Mouse (Mus musculus): ENCODE measurements around the gene Fitm1. TPM values are rescaled to one million over a fixed set of nuclear protein-coding genes. Genes with fewer than 3 reads are reported as not detected.

Fitm1 gene
- total RNA-seq, 2 experiments from 2014 or later, result not detected

DNA sequence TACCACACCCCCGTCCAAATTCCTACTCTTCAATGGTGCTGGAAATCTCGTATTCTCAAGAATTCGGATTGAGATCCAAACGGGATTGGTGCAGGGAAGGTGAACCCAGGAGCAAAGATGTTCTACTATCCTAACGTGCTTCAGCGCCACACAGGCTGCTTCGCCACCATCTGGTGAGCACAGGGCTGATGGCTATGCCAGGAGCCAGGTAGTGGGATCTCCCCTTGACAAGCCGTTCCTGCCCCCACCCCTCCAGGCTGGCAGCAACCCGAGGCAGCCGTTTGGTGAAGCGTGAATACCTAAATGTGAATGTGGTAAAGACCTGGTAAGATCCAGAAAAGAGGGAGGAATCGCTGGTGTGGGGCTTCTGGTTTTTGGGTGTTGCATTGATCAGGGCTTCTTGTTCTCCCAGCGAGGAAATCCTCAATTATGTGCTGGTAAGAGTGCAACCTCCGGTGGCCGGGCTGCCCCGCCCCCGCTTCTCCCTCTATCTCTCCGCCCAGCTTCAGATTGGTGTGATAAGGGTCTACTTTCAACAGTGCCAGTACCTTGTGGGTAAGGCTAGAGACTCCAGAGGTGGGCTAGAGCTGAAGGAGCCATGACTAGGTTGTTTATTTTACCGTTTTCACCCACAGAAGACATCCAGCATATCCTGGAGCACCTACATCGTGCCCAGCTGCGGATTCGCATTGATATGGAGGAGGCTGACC, 43.2 kb downstream of the Fitm1 start:
- intact Hi-C loops (cut with DNase I), result no loop called here
- no peak for DNase-seq (ENCODE audit: low spot score in 2 of 2)

Other genes with a start within 250 kb of the Fitm1 start
- gene Dhrs4, start 96.9 kb upstream of the Fitm1 start, total RNA-seq (2021), result 10 to 100 TPM; 15.2 to 15.4 TPM
- gene Carmil3, start 85.0 kb upstream of the Fitm1 start, total RNA-seq (2021), result 10 to 100 TPM; 46.6 to 46.9 TPM
- gene Cpne6, start 65.2 kb upstream of the Fitm1 start, total RNA-seq (2021), result 100 to 1,000 TPM; 180 to 216 TPM
- 1 to 10 TPM in 1 of 2 experiments, under 1 TPM in 1; 0.34 to 1.2 TPM for gene Nrl, start 50.6 kb upstream of the Fitm1 start, total RNA-seq (2021)
- 10 to 100 TPM; 20.2 to 25.3 TPM for gene Pck2, start 35.4 kb upstream of the Fitm1 start, total RNA-seq (2021)
- gene Dcaf11, start 15.6 kb upstream of the Fitm1 start, total RNA-seq (2021), result 10 to 100 TPM; 73.1 to 77.7 TPM
- gene A730061H03Rik, start 15.2 kb upstream of the Fitm1 start, total RNA-seq (2021), result under 1 TPM in 1 of 2 experiments, not detected in 1; 0.89 TPM
- gene Psme1, start 2.5 kb downstream of the Fitm1 start, total RNA-seq (2021), result 10 to 100 TPM; 39.4 to 45.3 TPM
- gene Emc9, start 9.7 kb downstream of the Fitm1 start, total RNA-seq (2021), result 10 to 100 TPM; 38.1 to 41.5 TPM
- gene Psme2, start 15.5 kb downstream of the Fitm1 start, total RNA-seq (2021), result 10 to 100 TPM; 35.2 to 47.9 TPM
- gene Rnf31, start 16.1 kb downstream of the Fitm1 start, total RNA-seq (2021), result 10 to 100 TPM; 27.6 to 31.7 TPM
- 10 to 100 TPM in 1 of 2 experiments, 1 to 10 TPM in 1; 9.9 to 12.3 TPM for gene Irf9, start 28.0 kb downstream of the Fitm1 start, total RNA-seq (2021)
- 1 to 10 TPM; 2.2 to 3.7 TPM for gene Rec8, start 42.4 kb downstream of the Fitm1 start, total RNA-seq (2021)
- 100 to 1,000 TPM; 117 TPM for gene Ipo4, start 60.3 kb downstream of the Fitm1 start, total RNA-seq (2021)
- 1 to 10 TPM; 3.9 to 4.7 TPM for gene Gm49378, start 62.3 kb downstream of the Fitm1 start, total RNA-seq (2021)
- 10 to 100 TPM; 36.6 to 45.2 TPM for gene Tm9sf1, start 68.2 kb downstream of the Fitm1 start, total RNA-seq (2021)
- gene Tssk4, start 74.6 kb downstream of the Fitm1 start, total RNA-seq (2021), result 1 to 10 TPM in 1 of 2 experiments, under 1 TPM in 1; 0.30 to 1.1 TPM
- 10 to 100 TPM; 36.9 to 40.1 TPM for gene Mdp1, start 84.9 kb downstream of the Fitm1 start, total RNA-seq (2021)
- gene Gmpr2, start 96.3 kb downstream of the Fitm1 start, total RNA-seq (2021), result 10 to 100 TPM; 22.1 to 24.8 TPM
- gene Nedd8, start 96.5 kb downstream of the Fitm1 start, total RNA-seq (2021), result 100 to 1,000 TPM; 325 to 348 TPM
- gene Tinf2, start 106.2 kb downstream of the Fitm1 start, total RNA-seq (2021), result 10 to 100 TPM; 12.9 to 14.8 TPM
- not detected for gene Tgm1, start 138.3 kb downstream of the Fitm1 start, total RNA-seq (2021)
- 10 to 100 TPM; 45.6 to 45.8 TPM for gene Rabggta, start 146.6 kb downstream of the Fitm1 start, total RNA-seq (2021)
- gene Dhrs1, start 170.1 kb downstream of the Fitm1 start, total RNA-seq (2021), result 10 to 100 TPM; 79.2 to 88.7 TPM
- gene Nop9, start 170.1 kb downstream of the Fitm1 start, total RNA-seq (2021), result 10 to 100 TPM; 12.7 to 14.0 TPM
- gene Cideb, start 182.8 kb downstream of the Fitm1 start, total RNA-seq (2021), result 1 to 10 TPM; 1.6 to 2.3 TPM
- under 1 TPM; 0.25 to 0.32 TPM for gene Ltb4r2, start 185.8 kb downstream of the Fitm1 start, total RNA-seq (2021)
- under 1 TPM; 0.25 to 0.39 TPM for gene Ltb4r1, start 190.3 kb downstream of the Fitm1 start, total RNA-seq (2021)
- 1 to 10 TPM; 3.8 to 7.1 TPM for gene Adcy4, start 208.5 kb downstream of the Fitm1 start, total RNA-seq (2021)
- under 1 TPM in 1 of 2 experiments, not detected in 1; 0.96 TPM for gene Ripk3, start 213.2 kb downstream of the Fitm1 start, total RNA-seq (2021)
- gene Nfatc4, start 247.5 kb downstream of the Fitm1 start, total RNA-seq (2021), result 1 to 10 TPM; 1.3 to 2.6 TPM